Comparison of ENCODE assay signal across 9 mouse cellular contexts in the genomic region with DNA sequence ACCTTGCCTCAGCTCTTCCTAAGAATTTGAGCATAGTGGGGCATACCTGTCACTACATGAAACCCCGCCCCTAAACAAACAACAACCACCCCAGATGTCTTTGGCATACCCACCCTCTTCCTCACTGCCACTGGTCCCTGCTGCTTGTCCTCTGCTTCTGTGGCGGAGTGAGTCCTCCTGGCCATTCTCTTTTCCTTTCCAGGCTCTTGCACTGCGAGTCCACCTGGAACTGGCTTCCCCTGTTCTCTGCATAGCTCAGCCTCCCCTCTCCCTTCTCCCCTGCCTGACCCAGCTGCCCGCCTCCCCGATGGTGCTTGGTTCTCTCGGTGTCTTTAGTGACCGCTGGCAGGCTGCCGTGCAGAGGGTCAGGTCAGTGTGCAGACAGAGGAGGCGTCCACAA. TPM values are rescaled to one million over a fixed set of nuclear protein-coding genes. Genes with fewer than 3 reads are reported as not detected.
A peak's percentile ranks its signal among the peaks of the same experiment; 100 is the strongest.
DNase-seq lines count a peak whose midpoint lies in the region; ATAC-seq lines count a peak whose summit lies in the region.
"Had no signal": no experiment of that assay in that cellular context is flagged by ENCODE, and none has a peak within 500 bp of the region (broad histone marks: within the 10 kb centered on the region; RNA-seq: fewer than 3 reads in every experiment).

No protein-coding gene starts in this region.

- peak overlapping the region; percentile 88 for H3K4me3 ChIP-seq in heart, embryonic 13.5 days
- H3K4me3 ChIP-seq in brown adipose tissue, adult 24 weeks (ENCODE audit: insufficient read depth, low read depth, low read length): peak overlapping the region; percentile 80
- peak overlapping the region; percentile 75 for H3K4me3 ChIP-seq in hindbrain, embryonic 15.5 days
- H3K4me3 ChIP-seq in midbrain, embryonic 15.5 days: peak overlapping the region; percentile 80

- ATAC-seq in heart, embryonic 13.5 days (ENCODE audit: extremely low read depth, insufficient number of reproducible peaks, low FRiP score, low TSS enrichment): no peak
- no peak for ATAC-seq in hindbrain, embryonic 15.5 days (ENCODE audit: low FRiP score, low read depth)
- no peak for ATAC-seq in midbrain, embryonic 15.5 days (replicated peaks)

- peak overlapping the region; percentile 96 for H3K4me2 ChIP-seq in heart, embryonic 13.5 days
- H3K4me2 ChIP-seq in hindbrain, embryonic 15.5 days: peak overlapping the region; percentile 55
- H3K4me2 ChIP-seq in midbrain, embryonic 15.5 days: peak overlapping the region; percentile 73

- DNase-seq in heart, adult 9 months (ENCODE audit: low spot score in 2 of 2): no peak
- DNase-seq in testis, postnatal 14 days (ENCODE audit: low spot score): no peak
- DNase-seq in layer of hippocampus, postnatal 25 days (ENCODE audit: extremely low spot score in 1 of 2, low spot score in 1 of 2): no peak
- DNase-seq in left cerebral cortex, adult 11 months (ENCODE audit: low spot score): no peak
- DNase-seq: lung, postnatal 14 days had no signal

- H3K4me1 ChIP-seq in heart, embryonic 13.5 days: peaks cover 10% of the 10 kb centered on the region
- peaks cover 2% of the 10 kb centered on the region; the same call in 1 of the 2 replicates for H3K4me1 ChIP-seq in brown adipose tissue, adult 24 weeks (ENCODE audit: control insufficient read depth, insufficient read depth, insufficient read length, low read length)
- peaks cover 10% of the 10 kb centered on the region for H3K4me1 ChIP-seq in hindbrain, embryonic 15.5 days (replicated peaks)
- peaks cover 11% of the 10 kb centered on the region for H3K4me1 ChIP-seq in midbrain, embryonic 15.5 days

- 84% methylated on average over 9 of the region's 9 CpGs for WGBS in heart, embryonic 13.5 days
- WGBS in hindbrain, embryonic 15.5 days: 86% methylated on average over 9 of the region's 9 CpGs
- WGBS in midbrain, embryonic 15.5 days: 90% methylated on average over 9 of the region's 9 CpGs

- 0 out of 2 replicates have a peak, but pooled peaks cover 7% of the 10 kb centered on the region for H3K27me3 ChIP-seq in heart, embryonic 13.5 days (replicated peaks)
- H3K27me3 ChIP-seq in hindbrain, embryonic 15.5 days: no peaks in the 10 kb centered on the region
- no peaks in the 10 kb centered on the region for H3K27me3 ChIP-seq in midbrain, embryonic 15.5 days (replicated peaks)

- H3K9ac ChIP-seq in heart, embryonic 13.5 days: peak overlapping the region; percentile 86
- H3K9ac ChIP-seq in hindbrain, embryonic 15.5 days: peak overlapping the region; percentile 70; the same call in 1 of the 2 replicates
- peak overlapping the region; percentile 89 for H3K9ac ChIP-seq in midbrain, embryonic 15.5 days

- peaks cover 39% of the 10 kb centered on the region for H3K36me3 ChIP-seq in heart, embryonic 13.5 days
- H3K36me3 ChIP-seq in hindbrain, embryonic 15.5 days: peaks cover 18% of the 10 kb centered on the region
- H3K36me3 ChIP-seq in midbrain, embryonic 15.5 days (replicated peaks): peaks cover 17% of the 10 kb centered on the region

- H3K9me3 ChIP-seq in heart, embryonic 13.5 days: no peaks in the 10 kb centered on the region
- no peaks in the 10 kb centered on the region for H3K9me3 ChIP-seq in hindbrain, embryonic 15.5 days
- H3K9me3 ChIP-seq in midbrain, embryonic 15.5 days: no peaks in the 10 kb centered on the region

- no peak overlapping the region for H3K27ac ChIP-seq in heart, embryonic 13.5 days (replicated peaks)
- no peak overlapping the region for H3K27ac ChIP-seq in brown adipose tissue, adult 24 weeks (replicated peaks; ENCODE audit: low read depth, low read length)
- H3K27ac ChIP-seq in hindbrain, embryonic 15.5 days (replicated peaks): no peak overlapping the region
- H3K27ac ChIP-seq in midbrain, embryonic 15.5 days: no peak overlapping the region

RNA-seq across cellular contexts. Expression of a gene that starts 1.0 kb away (rescaled TPM):
- 58.8 and 59.5 TPM in 2 replicates for polyA plus RNA-seq in heart, embryonic 13.5 days (2015; fragmentation: Nextera tagmentation; extraction: Ambion mirVana)
- 29.7 and 30.9 TPM in 2 replicates for polyA plus RNA-seq in brown adipose tissue, adult 24 weeks (2012; ENCODE audit: insufficient read depth, insufficient read length, missing spikeins)
- 60.3 and 61.7 TPM in 2 replicates for polyA plus RNA-seq in hindbrain, embryonic 15.5 days (2015; fragmentation: Nextera tagmentation; extraction: Ambion mirVana)
- polyA plus RNA-seq in midbrain, embryonic 15.5 days (2015; fragmentation: Nextera tagmentation; extraction: Ambion mirVana): 61.6 and 62.2 TPM in 2 replicates
- 10 to 100 TPM; 30.9 to 33.6 TPM for total RNA-seq in layer of hippocampus, postnatal 25 days (2021)

RNA-seq across cellular contexts. Expression of a gene that starts 6.5 kb away (rescaled TPM):
- 34.0 and 39.5 TPM in 2 replicates for polyA plus RNA-seq in heart, embryonic 13.5 days (2015; fragmentation: Nextera tagmentation; extraction: Ambion mirVana)
- 17.3 and 38.4 TPM in 2 replicates for polyA plus RNA-seq in brown adipose tissue, adult 24 weeks (2012; ENCODE audit: insufficient read depth, insufficient read length, missing spikeins)
- 11.3 and 19.5 TPM in 2 replicates for polyA plus RNA-seq in hindbrain, embryonic 15.5 days (2015; fragmentation: Nextera tagmentation; extraction: Ambion mirVana)
- 11.5 and 18.0 TPM in 2 replicates for polyA plus RNA-seq in midbrain, embryonic 15.5 days (2015; fragmentation: Nextera tagmentation; extraction: Ambion mirVana)
- 1 to 10 TPM; 3.0 to 4.1 TPM for total RNA-seq in layer of hippocampus, postnatal 25 days (2021)

RNA-seq across cellular contexts. Expression of a gene that starts 14.9 kb away (rescaled TPM):
- polyA plus RNA-seq in heart, embryonic 13.5 days (2015; fragmentation: Nextera tagmentation; extraction: Ambion mirVana): 0.27 and 0.41 TPM in 2 replicates
- polyA plus RNA-seq in brown adipose tissue, adult 24 weeks (2012; ENCODE audit: insufficient read depth, insufficient read length, missing spikeins): not detected in 2 replicates
- 0.21 and 0.38 TPM in 2 replicates for polyA plus RNA-seq in hindbrain, embryonic 15.5 days (2015; fragmentation: Nextera tagmentation; extraction: Ambion mirVana)
- 0.13 TPM in 1 of 2 replicates, not detected in the other for polyA plus RNA-seq in midbrain, embryonic 15.5 days (2015; fragmentation: Nextera tagmentation; extraction: Ambion mirVana)
- not detected for total RNA-seq in layer of hippocampus, postnatal 25 days (2021)

RNA-seq across cellular contexts. Expression of a gene that starts 18.2 kb away (rescaled TPM):
- polyA plus RNA-seq in heart, embryonic 13.5 days (2015; fragmentation: Nextera tagmentation; extraction: Ambion mirVana): 0.48 and 0.65 TPM in 2 replicates
- polyA plus RNA-seq in brown adipose tissue, adult 24 weeks (2012; ENCODE audit: insufficient read depth, insufficient read length, missing spikeins): not detected in 2 replicates
- 0.31 and 0.41 TPM in 2 replicates for polyA plus RNA-seq in hindbrain, embryonic 15.5 days (2015; fragmentation: Nextera tagmentation; extraction: Ambion mirVana)
- 0.09 and 0.15 TPM in 2 replicates for polyA plus RNA-seq in midbrain, embryonic 15.5 days (2015; fragmentation: Nextera tagmentation; extraction: Ambion mirVana)
- not detected for total RNA-seq in layer of hippocampus, postnatal 25 days (2021)

RNA-seq across cellular contexts. Expression of a gene that starts 22.6 kb away (rescaled TPM):
- polyA plus RNA-seq in heart, embryonic 13.5 days (2015; fragmentation: Nextera tagmentation; extraction: Ambion mirVana): not detected in 2 replicates
- 0.50 and 1.5 TPM in 2 replicates for polyA plus RNA-seq in brown adipose tissue, adult 24 weeks (2012; ENCODE audit: insufficient read depth, insufficient read length, missing spikeins)
- polyA plus RNA-seq in hindbrain, embryonic 15.5 days (2015; fragmentation: Nextera tagmentation; extraction: Ambion mirVana): 0.06 and 0.08 TPM in 2 replicates
- polyA plus RNA-seq in midbrain, embryonic 15.5 days (2015; fragmentation: Nextera tagmentation; extraction: Ambion mirVana): 0.08 TPM in 1 of 2 replicates, not detected in the other
- total RNA-seq in layer of hippocampus, postnatal 25 days (2021): not detected
